Mouse (Mus musculus): Measurements from ENCODE around the gene Trap1a. TPM values are rescaled to one million over a fixed set of nuclear protein-coding genes. Genes with fewer than 3 reads are reported as not detected.

The Trap1a gene
- polyA plus RNA-seq (2012; rRNA removed), result 0.32 and 0.74 TPM in 2 replicates

GRCm38 (mm10) chrX:139333263-139333994 lies at the start of gene Trap1a:
TSS of gene Trap1a (plus strand) at chrX:139333683.

Other genes with a start within 250 kb of the Trap1a start
- 0.04 and 0.10 TPM in 2 replicates for gene Serpina7, start 248.4 kb upstream of the Trap1a start, polyA plus RNA-seq (2012; rRNA removed)
- gene 4930513O06Rik, start 247.4 kb upstream of the Trap1a start, polyA plus RNA-seq (2012; rRNA removed), result not detected in 2 replicates
- gene 4933428M09Rik, start 154.5 kb upstream of the Trap1a start, polyA plus RNA-seq (2012; rRNA removed), result not detected in 2 replicates
- 6.4 and 13.4 TPM in 2 replicates for gene Mum1l1, start 123.6 kb upstream of the Trap1a start, polyA plus RNA-seq (2012; rRNA removed)
- 0.94 and 1.6 TPM in 2 replicates for gene D330045A20Rik, start 146.7 kb downstream of the Trap1a start, polyA plus RNA-seq (2012; rRNA removed)
- 1.7 TPM in 2 replicates for gene Rnf128, start 229.6 kb downstream of the Trap1a start, polyA plus RNA-seq (2012; rRNA removed)

Measured in central nervous system, embryonic 11.5 days (tissue).